Mouse (Mus musculus) cerebellum, postnatal 14 days (tissue): ENCODE measurements around the gene F830045P16Rik.

Source experiments
- DNase-seq, 2 experiments: peaks; one replicate each; pipeline ENCODE4 v3.0.0; 2021; ENCODE audit warnings: mixed read lengths in 2 of 2

F830045P16Rik gene

DNA sequence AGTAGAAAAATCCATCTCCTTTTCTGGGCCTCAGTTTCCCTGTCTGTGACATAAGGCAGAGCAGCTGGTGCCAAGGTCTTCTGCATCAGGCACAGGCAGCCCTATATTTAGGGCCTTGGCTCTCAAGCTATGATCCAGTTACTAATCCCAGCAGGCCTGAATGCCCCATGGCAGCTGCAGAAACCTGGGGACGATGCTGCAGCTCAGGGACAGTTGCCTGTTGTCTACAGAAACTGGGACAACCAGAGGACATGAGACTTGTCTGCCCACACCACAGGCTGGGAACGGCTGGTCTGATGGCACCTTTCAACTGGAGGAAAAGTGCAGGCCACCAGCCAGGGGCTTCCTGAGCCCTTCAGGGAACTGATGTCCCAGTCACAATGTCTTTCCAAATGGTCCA, at the start of gene F830045P16Rik:
F830045P16Rik (minus strand) TSS at position 226 of the 400 bp plus-strand sequence.
- no peak for DNase-seq

DNA sequence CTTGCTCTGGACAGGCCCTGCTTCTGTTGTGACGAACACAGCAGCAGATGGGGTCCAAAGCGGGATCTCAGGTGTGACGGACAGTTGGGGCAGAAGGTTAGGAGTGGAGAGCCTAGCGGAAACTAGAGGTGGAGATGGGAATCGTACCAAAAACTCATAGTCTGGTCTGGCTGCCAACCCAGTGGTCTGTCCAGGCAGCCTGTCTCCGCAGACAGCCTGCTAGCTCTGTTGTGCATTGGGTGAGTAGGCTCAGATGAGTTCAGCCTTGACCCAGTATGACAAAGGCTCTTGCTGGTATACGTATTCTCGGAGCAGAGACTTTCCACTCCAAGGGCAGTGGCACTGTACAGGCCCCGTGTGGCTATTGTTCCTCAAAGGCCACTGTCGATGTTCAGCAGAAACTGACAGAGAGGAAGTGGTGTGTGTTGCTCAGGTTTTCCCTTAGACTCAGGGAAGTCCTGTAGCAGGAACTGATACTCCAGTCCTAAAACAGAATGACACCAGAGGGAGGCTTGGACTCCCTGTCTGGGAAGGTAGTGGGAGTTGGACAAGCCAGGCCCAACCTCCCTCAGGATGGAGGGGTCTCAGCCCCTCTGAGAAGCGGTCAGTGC, 49.6 kb upstream of the F830045P16Rik start:
- no peak for DNase-seq

DNA sequence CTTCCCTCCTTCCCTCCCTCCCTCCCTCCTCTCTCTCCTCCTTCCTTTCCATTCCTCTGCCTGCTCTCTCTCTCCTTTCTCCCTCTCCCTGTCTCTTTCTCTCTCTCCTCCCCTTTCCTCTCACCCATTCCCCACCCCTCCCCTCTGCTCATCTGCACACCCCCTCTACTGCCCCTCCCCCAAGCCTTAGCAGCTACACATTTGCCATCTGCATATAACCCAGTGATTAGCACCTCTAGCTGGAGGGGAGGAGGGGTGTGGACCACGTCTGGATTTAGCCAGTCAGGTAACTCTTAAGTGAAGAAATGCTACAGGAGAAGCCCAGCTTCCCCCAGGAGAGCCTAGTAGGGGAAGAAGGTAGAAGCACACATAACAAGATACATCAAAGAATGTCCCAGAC, 48.5 kb upstream of the F830045P16Rik start:
- DNase-seq, result no peak

DNA sequence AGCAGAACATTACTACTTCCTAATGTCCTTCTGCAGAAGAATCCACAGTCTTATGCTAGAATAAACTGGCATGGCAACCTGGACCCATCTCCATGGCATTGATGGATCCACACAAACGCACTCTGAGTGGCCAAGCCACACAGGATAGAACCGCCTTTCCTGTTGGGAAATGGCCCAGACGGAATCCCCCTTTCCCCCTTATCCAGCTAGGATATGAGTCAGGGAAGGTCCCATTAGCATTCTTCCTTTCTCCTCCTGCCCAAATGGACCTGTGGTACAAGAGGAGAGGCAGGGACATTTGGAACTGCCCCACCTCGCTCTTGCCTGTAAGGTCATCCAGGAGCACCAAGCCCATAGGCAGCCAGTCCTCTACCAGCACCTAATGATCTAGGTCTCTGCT, 45.9 kb upstream of the F830045P16Rik start:
- no peak for DNase-seq

DNA sequence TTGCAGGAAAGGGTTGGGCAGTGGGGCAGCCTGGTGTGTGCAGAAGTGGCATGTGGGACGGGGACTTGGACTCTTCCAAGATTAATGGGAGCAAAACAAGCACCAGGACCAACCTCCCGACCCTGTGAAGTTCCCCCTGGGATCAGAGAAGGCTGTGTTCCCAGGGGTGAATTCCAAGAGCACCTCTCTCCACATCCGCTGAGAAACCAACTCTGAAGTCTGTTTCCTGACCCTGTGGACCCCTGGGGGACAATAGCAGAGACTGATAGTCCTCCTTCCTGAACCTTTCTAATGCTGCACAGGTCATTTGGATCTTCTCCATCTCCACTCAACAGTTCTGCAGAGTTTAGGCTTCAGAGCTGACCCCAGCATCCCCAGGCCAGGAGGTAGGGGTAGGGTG, 45.4 kb upstream of the F830045P16Rik start:
- no peak for DNase-seq

DNA sequence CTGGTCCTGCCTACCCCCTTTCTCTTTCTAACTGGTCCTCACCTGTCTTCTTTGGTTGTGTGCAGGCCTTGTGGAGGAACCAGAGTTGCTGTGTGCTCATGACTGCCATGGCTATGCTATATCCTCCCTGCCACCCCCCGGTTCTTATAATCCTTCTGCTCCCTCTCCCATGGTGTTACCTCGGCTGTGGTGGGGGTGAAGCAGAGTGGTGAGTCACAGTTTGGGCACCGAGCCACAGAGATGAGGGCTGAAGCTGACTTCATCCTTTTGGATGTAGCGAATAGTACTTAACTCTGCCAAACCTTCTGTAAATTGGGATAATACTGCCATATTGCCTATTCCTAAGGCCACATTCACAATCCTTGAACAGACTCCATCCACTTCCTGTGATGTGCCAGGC, 44.3 kb upstream of the F830045P16Rik start:
- DNase-seq, result no peak

DNA sequence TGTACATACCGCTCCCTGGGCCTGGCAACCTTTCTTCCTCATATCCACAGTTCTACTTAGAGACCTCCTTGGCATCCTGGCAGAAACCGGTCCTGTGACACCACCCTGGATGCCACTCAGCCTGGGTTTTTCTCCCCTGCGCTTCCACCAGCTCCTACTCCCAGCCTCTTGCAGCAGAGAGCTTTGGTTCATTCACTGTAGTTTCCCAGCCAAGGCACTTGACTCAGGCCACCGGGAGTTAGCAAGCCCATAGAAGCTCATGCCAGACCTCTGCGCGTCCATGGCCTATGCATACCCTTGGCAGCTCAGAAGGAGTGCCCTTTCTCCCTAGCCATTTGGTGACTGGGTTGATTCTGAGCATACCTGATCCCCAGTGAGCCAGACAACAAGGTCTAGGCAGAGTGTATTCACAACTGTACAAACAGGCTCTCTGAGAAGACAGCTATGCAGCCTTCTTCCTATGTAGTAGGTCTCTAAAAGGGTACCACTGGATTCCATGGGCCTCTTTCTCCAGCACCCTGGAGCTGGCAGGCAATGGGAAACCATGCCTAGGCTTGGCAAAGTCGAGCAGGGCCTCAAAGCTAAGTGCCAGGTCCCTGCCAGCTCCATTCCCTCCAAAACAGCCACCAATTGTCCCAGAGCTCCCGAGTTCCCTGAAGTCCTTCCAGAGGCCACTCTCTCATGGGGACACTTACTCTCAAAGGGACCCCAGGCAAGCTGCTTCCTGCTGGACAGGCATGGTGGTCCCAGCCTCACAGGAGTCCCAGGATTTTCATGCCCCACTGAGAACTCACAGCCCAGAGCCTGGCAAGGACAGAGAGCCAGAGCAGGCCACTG, 40.4 kb upstream of the F830045P16Rik start:
- DNase-seq, result no peak

DNA sequence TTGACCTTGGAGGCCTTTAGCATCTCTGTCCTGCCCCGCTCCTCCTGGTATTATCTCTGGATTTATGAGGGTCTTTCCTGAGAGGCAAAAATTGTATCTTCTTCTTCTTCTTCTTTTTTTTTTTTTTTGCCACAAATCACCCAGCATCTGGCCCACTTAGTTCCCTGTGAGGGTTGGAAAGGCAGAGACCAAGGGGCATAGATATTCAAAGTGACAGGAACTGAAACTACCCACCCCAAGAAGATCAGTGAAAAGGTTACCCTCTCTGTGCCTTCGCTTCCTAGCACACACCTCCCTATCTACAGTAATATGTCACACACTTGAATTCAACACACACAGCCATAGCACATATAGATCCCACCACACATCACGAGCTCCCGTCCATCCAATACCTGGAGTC, 38.7 kb upstream of the F830045P16Rik start:
- DNase-seq, result no peak

DNA sequence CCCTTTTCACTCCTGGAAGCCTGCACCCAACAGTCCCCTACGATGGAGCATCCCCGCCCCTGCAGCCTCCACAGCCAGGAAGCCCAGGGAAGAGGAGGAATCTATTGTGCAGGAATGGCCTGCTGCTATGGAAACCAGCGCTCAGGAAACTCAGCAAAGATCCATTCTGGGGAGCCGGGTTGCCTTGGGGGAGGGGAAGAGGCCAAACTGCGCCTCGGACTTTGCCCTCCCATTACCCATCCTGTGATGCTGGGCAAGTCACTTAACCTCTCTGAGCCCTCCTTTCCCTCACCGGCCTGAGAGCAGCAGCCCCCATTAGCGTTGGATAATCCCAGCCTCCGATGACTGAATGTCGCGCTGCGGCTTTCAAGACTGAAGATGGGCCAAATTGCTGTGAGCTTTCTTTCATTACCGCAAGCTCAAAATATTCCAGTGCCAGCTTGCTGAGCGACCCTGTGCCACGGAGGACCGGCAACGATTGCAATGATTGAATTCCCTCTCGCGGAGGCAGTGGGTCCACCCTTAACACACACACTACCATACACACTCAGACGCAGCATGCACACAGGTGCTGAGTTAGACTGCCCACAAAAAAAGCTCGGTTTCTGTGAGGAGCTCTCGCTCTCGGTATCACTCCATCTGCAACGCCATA, 38.1 kb upstream of the F830045P16Rik start:
- peak in 1 of 2 experiments; percentile 50 for DNase-seq

DNA sequence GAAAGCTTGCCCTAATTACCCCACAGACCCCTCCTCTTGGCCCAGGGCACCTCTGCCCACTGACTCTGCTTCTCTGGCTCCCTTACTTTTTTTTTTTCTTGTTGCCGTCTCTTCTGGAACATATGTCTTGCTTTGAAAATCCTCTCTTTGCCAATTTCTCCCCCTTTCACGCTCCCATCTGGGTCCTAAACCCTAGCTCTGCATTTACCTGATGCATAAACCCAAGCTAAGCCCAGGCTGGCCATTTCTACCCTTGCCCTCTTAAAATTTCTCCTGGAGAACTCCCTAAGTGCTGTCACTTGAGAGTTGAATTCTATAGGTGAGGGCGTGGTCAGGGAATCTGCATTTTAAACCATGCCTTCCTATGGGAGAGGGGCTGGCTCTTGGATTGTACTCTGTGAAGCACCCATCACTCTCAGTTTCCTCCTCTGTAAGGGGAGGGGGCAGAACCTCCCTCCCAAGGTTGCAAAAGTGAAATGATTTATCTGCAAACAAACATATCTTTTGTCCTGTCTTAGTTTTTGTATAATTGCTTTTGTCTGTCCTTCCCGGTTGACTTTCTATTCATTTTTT, 37.4 kb upstream of the F830045P16Rik start:
- no peak for DNase-seq

DNA sequence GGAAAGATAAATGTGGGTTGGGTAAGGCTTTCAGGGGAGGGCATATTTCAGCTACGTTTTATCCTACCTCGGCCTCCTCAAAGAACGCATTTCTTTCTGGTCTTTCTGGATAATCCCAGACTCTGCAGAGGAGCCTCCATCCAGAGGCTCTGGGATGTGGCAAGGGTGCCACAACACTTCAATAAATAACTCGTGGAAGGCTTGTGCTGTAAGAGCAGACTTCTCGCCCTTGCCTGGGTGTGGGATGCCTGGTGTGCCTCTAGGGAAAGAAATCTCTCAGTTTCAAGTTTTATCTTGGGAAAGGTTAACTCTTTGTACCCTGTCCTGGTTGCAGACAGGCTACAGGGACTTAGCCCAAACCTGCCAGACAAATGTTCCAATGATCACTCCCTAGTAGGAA, 33.2 kb upstream of the F830045P16Rik start:
- DNase-seq, result no peak

DNA sequence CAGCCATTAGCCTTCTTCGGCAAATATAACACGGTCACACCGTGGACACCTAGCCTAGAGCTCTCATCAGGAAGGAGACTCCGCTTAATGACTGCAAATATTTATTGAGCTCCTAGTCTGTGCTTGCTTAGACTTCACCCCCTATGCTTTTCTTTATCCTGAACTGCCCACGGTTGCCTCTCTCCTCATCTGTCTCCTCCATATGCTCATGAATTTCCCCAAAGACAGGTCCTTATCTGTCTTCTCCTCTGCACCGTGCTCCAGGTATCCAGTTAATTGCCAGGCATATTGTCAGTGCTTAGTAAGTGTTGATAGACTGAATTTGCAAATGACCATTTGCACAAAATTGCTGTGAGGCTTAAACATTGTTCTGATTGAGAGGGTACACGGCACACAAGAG, 32.7 kb upstream of the F830045P16Rik start:
- DNase-seq, result no peak

DNA sequence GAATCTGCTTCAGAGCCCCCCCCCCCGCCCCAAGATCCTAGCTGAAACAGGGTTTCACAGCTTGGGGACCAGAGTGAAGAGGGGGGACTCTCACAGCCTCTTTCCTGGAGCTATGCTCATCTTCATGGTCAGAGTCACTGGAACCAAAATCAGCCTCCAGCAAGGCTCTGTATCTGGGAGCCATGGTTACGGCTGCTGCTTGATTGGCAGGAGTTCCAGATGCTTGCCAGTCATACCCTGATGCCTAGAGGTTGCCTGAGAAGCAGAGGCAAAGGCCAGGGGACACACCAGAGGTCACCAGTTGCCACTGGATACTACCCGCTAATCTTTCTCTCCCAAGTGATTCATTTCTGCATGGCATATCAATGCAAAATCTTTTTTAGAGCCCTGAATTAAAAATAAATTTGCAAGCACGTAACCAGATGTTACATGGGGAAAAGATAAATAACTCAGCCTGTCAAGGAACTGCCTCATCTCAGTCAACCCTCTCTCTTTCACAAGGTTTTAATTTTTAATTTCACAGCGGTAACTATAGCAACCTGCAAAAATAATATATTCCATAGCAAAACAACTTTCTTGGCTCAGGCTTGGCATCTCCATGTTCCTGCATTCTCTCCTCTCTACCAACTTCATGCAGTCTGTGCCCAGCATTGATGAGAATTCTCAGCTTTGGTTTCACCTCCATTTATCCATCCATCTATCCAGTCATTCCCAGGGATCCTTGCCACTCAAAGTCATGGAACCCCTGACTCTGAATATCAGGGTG, 27.7 kb upstream of the F830045P16Rik start:
- DNase-seq, result no peak

DNA sequence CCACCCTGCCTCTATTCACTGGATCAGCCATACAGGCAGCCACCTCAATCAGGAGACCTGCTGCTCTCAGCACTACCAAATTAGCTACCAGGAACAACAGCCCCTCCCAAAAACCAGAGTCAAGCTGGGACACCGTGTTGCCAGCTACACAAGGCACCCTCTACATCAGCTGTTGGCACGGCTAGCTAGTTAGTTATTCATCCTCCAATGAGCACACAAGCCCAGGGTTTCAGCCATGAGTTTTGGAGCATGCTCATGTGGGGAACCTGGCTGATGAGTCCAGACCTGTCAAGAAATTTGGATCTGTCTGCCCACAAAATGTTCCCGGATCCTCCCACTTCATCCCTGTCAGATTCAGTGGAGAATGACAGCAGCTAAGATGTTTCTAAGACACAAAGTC, 25.4 kb upstream of the F830045P16Rik start:
- DNase-seq, result no peak

DNA sequence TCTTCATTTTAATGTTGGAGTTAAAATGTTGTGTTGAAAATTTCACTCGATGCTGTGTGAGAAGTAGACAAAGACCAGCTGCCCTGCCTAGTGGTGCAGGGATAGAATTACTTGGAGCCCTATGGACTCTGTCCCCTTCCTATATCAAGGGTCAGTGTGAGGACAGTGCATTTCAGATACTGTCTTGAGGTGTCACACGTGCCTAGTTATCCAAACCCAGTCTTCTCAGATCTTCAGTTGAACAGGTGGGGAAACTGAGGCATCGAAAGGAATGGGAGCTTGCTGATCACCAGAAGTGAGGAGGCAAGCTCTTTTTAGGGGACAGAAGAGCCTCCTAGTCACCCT, 22.4 kb upstream of the F830045P16Rik start:
- no peak for DNase-seq

DNA sequence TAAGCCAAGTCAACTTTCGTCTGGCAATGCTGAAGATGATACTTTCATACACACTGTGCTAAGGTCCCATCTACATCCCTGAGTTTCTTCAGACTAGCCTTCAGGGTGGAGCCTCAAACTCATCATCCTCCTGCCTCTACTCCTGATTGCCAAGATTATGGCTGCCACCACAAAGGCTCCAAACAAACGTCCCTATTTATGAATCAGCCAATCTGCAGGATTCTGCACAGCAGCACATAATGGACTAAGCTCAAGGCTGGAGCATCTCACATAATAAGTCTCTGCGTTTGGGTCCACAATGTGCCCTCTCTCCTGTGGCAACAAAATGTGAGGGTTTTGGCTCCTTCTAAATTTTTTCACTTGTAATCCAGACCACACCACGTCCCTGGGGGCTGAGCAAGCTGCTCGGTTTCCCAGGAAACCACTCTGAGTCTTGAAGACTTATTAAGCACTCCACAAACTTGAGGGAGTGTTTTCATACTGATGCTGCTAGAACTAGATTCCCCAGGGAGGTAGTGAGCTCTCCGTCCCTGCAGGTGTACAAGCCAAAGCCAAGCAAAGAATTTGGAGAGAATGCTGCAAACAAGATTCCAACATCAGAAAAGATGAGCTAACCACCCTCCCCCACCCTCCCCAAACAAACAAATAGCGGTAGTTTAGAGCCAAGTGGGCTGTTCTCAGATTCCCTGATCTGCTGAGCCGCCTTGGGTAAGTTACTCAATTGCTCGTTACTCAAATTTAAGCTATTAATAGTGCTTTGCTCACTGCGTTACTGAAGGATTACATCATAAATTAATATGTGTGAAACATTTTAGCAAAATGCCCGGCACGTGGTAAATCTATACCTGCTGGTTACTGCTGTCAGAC, 21.8 kb upstream of the F830045P16Rik start:
- no peak for DNase-seq

DNA sequence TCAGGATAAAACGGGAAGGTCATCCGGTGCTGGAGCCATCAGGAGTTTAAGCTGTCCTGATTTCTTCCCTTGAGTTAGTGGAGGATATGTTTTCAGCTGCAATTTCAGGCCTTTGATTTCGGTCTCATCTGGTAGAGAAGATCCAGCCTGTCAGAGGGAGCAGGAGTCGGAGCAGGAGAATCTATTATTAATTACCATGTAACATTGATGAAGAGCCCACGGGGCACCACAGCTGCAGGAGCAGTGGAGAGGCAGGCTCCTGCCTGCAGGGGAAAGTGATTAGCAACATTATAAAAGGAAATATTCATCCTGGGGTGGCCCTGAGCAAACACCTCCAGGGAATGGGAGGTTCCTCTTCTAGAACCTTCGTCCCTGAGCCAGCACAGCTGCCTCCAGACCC, 19.7 kb upstream of the F830045P16Rik start:
- DNase-seq, result no peak

DNA sequence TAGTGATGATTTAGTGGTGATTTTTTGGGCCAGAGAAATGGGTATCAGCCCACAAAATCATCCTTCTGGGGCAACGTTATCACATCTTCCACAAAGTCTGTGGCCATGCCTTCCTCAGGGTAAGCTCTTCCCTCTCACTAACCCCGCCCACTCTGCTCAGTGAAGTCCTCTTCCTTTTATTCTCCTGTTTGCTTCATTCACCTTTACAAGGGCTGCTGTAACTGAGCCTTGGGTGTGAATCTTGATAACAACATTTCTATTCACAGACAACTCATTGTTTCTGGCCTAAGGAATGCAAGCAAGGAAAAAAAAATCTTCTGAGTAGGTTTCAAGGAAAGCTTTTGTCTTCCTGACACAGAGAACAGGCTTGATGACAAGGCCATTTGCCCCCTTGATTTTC, 14.4 kb upstream of the F830045P16Rik start:
- DNase-seq, result no peak

DNA sequence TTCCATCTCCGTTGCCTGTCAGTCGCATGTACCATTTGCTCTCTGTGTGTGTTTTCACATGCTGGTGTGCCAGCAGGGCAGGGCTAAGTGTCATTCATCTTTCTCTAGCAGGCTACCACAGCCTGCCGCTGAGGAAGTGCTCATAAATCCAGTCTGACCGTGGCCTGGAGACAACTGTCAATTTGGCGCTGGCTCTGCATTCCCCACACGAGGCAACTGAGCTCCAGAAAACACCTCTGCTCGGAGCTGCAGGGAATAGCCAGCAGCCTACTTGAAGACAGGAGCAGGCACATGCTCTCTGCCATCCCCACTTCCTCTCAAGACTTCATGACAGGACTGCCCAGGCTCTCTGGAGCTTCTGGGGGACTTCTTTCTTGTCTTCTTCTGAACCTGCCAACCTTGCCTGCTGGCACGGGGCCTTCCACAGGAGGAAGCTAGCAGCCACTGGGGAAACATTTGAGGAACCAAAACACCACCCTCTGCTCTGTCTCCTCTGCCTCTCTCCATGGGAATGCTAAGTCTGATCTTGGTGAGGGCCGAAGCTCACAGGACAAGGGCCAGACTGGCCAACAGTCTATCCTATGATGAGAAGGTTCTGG, 13.2 kb upstream of the F830045P16Rik start:
- peak in 1 of 2 experiments; percentile 67 for DNase-seq

DNA sequence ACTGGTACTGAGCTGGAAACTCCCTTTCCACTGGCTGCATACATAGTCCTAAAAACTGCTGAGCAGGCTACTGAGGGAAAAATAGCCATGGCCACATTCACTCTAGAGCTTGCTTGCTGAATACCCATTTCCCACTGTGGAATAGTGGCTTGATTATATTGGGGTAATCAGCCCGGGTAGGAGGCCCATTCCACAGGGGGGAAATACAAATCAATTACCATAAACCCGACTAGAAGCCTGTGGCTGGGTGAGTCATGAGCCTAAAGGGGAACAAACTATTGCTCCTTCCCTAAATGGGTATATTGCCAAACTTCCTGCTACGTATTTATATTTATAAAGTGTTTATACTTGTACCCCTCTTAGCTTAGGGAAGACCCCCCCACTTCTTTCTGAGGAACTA, 10.4 kb upstream of the F830045P16Rik start:
- no peak for DNase-seq

DNA sequence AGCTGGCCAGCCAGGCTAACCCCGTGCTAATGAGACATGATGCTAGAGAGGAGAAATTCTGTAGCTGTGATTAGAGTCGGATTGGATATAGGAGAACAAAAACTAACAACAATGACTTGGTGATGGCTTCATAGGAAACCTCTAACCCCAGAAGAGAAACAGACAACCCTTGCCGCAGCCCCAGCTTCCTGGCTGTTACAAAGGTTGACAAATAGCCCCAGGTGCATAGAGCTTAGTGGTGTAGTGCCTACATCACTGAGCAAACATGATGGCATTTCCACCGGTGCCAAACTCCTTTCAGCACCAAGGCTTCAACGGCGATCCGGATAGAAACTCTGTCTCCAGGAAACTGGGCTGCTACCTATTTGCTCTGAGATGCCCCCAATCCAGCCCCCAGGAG, 9.2 kb upstream of the F830045P16Rik start:
- DNase-seq, result peak in 1 of 2 experiments; percentile 56
